Mouse (Mus musculus) midbrain, postnatal 0 days (tissue): ENCODE data around the gene Ust. TPM values are rescaled to one million over a fixed set of nuclear protein-coding genes. Genes with fewer than 3 reads are reported as not detected.

Source experiments
- ATAC-seq: fragments of 200-750 bp; cut with Nextera tagmentation; 2 replicates; pipeline ENCODE4 v1.8.0; 2017; ENCODE audit warnings: moderate number of reproducible peaks, mild to moderate bottlenecking, moderate TSS enrichment, moderate library complexity; ENCODE audit not compliant: low FRiP score
- DNase-seq: peaks from one replicate; pipeline ENCODE4 v3.0.0-alpha.2; 2015; ENCODE audit warnings: low spot score
- H3K27ac ChIP-seq: fragments of 300-500 bp; sonication (generic); 2 replicates; pipeline ENCODE4 v1.5.1; 2014; ENCODE audit warnings: low read depth, mild to moderate bottlenecking, low read length, mixed read lengths
- H3K27me3 ChIP-seq: fragments of 300-500 bp; sonication (generic); 2 replicates; pipeline ENCODE4 v1.6.1; 2014; ENCODE audit warnings: low read length, control low read depth, mixed read lengths; ENCODE audit not compliant: insufficient read depth
- H3K36me3 ChIP-seq: fragments of 300-500 bp; sonication (generic); 2 replicates; pipeline ENCODE4 v1.6.1; 2014; ENCODE audit warnings: low read length, control low read depth, mixed read lengths; ENCODE audit not compliant: insufficient read depth
- H3K4me1 ChIP-seq: fragments of 300-500 bp; sonication (generic); 2 replicates; pipeline ENCODE4 v1.6.1; 2014; ENCODE audit warnings: mild to moderate bottlenecking, control low read depth, antibody characterized with exemption, low read length, mixed read lengths; ENCODE audit not compliant: insufficient read depth
- H3K4me2 ChIP-seq: fragments of 300-500 bp; sonication (generic); 2 replicates; pipeline ENCODE4 v1.6.1; 2014; ENCODE audit warnings: low read depth, mild to moderate bottlenecking, low read length, mixed read lengths; ENCODE audit not compliant: poor library complexity, severe bottlenecking
- H3K4me3 ChIP-seq: fragments of 300-500 bp; sonication (generic); 2 replicates; pipeline ENCODE4 v1.5.1; 2014; ENCODE audit warnings: low read depth, mild to moderate bottlenecking, low read length, moderate library complexity
- H3K9ac ChIP-seq: fragments of 300-500 bp; sonication (generic); replicated peaks from 2 replicates; pipeline ENCODE4 v1.6.1; 2014; ENCODE audit warnings: mild to moderate bottlenecking, low read length, moderate library complexity, mixed read lengths; ENCODE audit not compliant: poor library complexity, severe bottlenecking
- H3K9me3 ChIP-seq: fragments of 300-500 bp; sonication (generic); 2 replicates; pipeline ENCODE4 v1.6.1; 2016; ENCODE audit warnings: low read length, control low read depth
- CTCF ChIP-seq: IDR thresholded peaks from 2 replicates; pipeline ENCODE4 v1.5.1; 2016; ENCODE audit warnings: antibody characterized with exemption, mild to moderate bottlenecking
- WGBS: fragments of 180-500 bp; shearing (Covaris S2); extraction: QIAGEN DNeasy Blood & Tissue Kit; methylation state at CpG from one replicate; pipeline ENCODE4 v1.1.7; 2014; 5-methylcytosine and 5-hydroxymethylcytosine counted together
- polyA plus RNA-seq: library from polyadenylated mRNA; unstranded; fragments of >200 nt; fragmentation: Nextera tagmentation; extraction: Ambion mirVana; gene quantifications from 2 replicates; pipeline ENCODE4 v1.2.1, GENCODE M21; 2015
- total RNA-seq: library from RNA; depleted of rRNA; stranded (reverse); fragments of >200 nt; gene quantifications from 2 replicates; pipeline ENCODE4 v1.2.3, GENCODE M21; 2014

The Ust gene
- total and polyA plus RNA-seq, 2 experiments from 2014 or later = 5.0 to 8.1 TPM

- Histone ChIP-seq H3K27me3 (no peaks in the 10 kb centered on the region), H3K4me1 (no peaks in the 10 kb centered on the region), H3K27ac (no peak overlapping the region), H3K9ac (no peak overlapping the region), H3K4me2 (no peak overlapping the region), H3K4me3 (no peak overlapping the region), H3K9me3 (no peaks in the 10 kb centered on the region), H3K36me3 (no peaks in the 10 kb centered on the region)
- ATAC-seq (no peak), DNase-seq (no peak)
- WGBS = 95% methylated on average over 19 of the region's 19 CpGs
- TF ChIP-seq CTCF = no peak
Observed at GRCm38 (mm10) chr10:8207358-8207757, 311.3 kb downstream of the Ust start.

GRCm38 (mm10) chr10:8203681-8204080, 314.9 kb downstream of the Ust start:
- Histone ChIP-seq H3K4me3 (no peak overlapping the region), H3K36me3 (no peaks in the 10 kb centered on the region), H3K27me3 (no peaks in the 10 kb centered on the region), H3K9me3 (no peaks in the 10 kb centered on the region), H3K27ac (no peak overlapping the region), H3K4me1 (no peaks in the 10 kb centered on the region), H3K4me2 (no peak overlapping the region), H3K9ac (no peak overlapping the region)
- TF ChIP-seq CTCF = no peak
- WGBS = 90% methylated on average over 4 of the region's 4 CpGs
- no peak for ATAC-seq
- no peak for DNase-seq

DNA sequence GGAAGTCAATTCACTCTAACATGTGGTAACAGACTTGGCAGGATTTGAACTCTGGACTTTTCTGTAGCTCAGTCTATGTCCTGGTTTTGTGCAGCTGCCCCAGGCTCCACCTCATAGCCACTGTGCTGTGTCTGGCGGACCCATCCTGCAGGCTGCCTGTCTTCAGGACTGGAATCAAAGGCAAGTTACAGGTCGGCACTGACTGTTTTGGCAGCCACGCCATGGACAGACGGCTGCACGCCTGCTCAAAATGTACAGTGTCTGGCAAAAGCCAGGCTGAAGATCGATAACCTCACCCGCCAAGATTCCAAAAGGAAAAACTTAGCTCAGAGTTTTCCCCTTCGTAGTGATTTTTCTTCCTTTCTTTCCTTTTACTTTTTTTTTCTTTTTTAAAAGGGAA, 318.8 kb downstream of the Ust start:
- Histone ChIP-seq H3K36me3 (no peaks in the 10 kb centered on the region), H3K9ac (no peak overlapping the region), H3K9me3 (no peaks in the 10 kb centered on the region), H3K4me2 (no peak overlapping the region), H3K27me3 (no peaks in the 10 kb centered on the region), H3K4me1 (no peaks in the 10 kb centered on the region), H3K27ac (no peak overlapping the region), H3K4me3 (no peak overlapping the region)
- ATAC-seq = no peak
- no peak for TF ChIP-seq CTCF
- 89% methylated on average over 8 of the region's 8 CpGs for WGBS
- no peak for DNase-seq

DNA sequence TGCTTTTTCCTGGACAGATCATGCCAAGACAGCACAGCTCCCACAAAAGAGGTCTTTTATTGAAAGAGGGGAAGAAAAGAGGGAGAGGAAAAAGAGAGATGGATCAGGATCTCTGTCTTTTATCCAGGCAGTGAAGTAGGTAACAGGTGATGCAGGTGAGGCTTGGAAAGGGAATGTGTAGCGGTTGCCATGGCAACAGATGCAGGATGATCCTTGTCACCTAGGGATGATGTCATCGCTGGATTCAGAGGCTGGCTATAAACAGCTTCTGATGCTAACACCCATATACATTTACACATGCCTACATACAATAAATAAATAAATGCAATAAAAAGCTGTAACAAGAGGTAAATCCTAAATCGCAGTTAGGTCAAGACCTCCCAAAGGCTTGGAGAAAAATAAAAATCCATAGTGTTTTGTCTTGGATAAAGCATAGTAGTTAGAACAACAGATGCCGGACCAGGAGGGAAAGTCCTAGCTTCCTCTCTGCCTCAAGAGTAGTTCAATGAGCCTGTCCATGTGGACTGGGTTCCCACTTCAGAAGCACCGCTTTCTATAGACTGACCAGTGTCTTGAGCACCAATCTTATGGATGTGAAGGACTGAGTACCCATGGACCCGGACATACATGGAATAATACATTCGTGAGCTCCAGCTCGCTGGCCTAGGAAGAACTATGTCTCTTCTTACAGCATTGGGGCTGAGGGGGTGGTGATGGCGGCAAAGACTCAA, 319.4 kb downstream of the Ust start:
- no peaks in the 10 kb centered on the region for H3K36me3 ChIP-seq
- 92% methylated on average over 9 of the region's 9 CpGs for WGBS
- H3K4me3 ChIP-seq = no peak overlapping the region
- H3K9ac ChIP-seq = no peak overlapping the region
- H3K4me1 ChIP-seq = no peaks in the 10 kb centered on the region
- peak; percentile 77 for ATAC-seq
- H3K4me2 ChIP-seq = no peak overlapping the region
- H3K27ac ChIP-seq = no peak overlapping the region; the same call in 1 of the 2 replicates
- H3K9me3 ChIP-seq = no peaks in the 10 kb centered on the region
- peak; percentile 81 for DNase-seq
- no peak for TF ChIP-seq CTCF
- H3K27me3 ChIP-seq = no peaks in the 10 kb centered on the region

DNA sequence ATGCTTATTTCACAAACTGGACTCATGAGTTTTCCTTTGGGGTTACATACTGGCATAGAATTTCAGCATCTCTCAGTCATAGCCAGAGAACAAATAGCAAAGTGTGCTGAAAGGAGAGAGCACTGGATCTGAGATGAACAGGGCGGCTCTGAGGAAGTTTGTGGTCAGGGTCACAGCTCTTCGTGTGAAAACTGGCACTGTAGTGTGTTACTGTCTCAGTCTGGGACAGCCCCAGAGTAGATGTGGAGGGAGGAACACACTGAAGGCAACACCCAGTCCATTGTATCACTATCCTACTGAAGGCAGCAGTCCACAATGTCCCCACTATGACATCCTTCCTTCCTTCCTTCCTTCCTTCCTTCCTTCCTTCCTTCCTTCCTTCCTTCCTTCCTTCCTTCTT, 321.0 kb downstream of the Ust start:
- Histone ChIP-seq H3K9ac (no peak overlapping the region), H3K27me3 (no peaks in the 10 kb centered on the region), H3K36me3 (no peaks in the 10 kb centered on the region), H3K27ac (no peak overlapping the region), H3K4me2 (no peak overlapping the region), H3K4me1 (no peaks in the 10 kb centered on the region), H3K4me3 (no peak overlapping the region), H3K9me3 (no peaks in the 10 kb centered on the region)
- WGBS = 71% methylated on average over 2 of the region's 2 CpGs
- no peak for DNase-seq
- ATAC-seq = no peak
- no peak for TF ChIP-seq CTCF

GRCm38 (mm10) chr10:8196300-8196699, 322.3 kb downstream of the Ust start:
- H3K4me3 ChIP-seq = no peak overlapping the region
- H3K4me2 ChIP-seq = no peak overlapping the region
- no peaks in the 10 kb centered on the region for H3K27me3 ChIP-seq
- no peak overlapping the region for H3K9ac ChIP-seq
- no peaks in the 10 kb centered on the region for H3K36me3 ChIP-seq
- no peaks in the 10 kb centered on the region for H3K4me1 ChIP-seq
- 8% methylated on average over 2 of the region's 2 CpGs for WGBS
- peak; percentile 75 for ATAC-seq
- peak; percentile 92 for TF ChIP-seq CTCF
- peak; percentile 89 for DNase-seq
- no peak overlapping the region for H3K27ac ChIP-seq
- no peaks in the 10 kb centered on the region for H3K9me3 ChIP-seq
